Mouse (Mus musculus) adrenal gland (tissue): Measurements from ENCODE around the gene Actc1.

Experiments
- intact Hi-C: fragments of 180-260 bp; cut with DNase I; formaldehyde crosslinking; loops from one replicate; pipeline ENCODE4 v1.15.1; 2025

Actc1 gene

DNA sequence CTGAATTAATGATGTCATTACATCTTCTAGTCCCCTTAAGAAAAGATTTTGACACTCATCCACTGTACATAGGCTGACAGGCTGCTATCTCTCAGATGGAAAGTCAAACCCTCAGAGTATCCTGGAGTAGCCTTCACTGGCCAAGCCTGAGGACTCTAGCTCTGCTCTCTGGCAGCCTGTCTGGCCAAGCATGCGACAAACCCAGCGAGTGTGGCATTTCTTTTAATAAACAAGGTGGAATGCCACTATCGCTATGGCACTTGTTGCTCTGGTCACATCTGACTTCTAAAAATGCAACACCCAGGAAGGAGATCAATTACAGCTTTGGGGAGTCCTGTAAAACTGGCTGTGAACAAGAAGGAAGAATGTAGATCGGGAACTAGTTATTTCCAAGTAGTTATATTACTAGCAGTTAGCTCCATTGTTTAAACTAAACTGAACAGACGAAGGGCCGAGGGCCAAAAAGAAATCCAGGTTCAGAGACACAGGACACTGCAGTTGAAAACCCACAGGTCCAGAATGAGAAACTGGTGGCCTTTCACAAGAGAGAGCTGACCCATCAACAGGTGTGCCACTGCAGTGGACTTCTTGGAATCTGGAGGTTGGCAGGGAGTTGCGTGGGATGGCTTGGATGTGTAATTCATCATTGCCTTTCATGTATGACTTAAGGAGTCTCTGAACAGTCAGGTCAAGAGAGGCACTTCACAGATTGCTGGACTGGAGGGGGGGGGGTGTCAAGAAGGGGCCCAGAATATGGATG, 2.1 kb downstream of the Actc1 start:
- intact Hi-C loops: no loop called here

DNA sequence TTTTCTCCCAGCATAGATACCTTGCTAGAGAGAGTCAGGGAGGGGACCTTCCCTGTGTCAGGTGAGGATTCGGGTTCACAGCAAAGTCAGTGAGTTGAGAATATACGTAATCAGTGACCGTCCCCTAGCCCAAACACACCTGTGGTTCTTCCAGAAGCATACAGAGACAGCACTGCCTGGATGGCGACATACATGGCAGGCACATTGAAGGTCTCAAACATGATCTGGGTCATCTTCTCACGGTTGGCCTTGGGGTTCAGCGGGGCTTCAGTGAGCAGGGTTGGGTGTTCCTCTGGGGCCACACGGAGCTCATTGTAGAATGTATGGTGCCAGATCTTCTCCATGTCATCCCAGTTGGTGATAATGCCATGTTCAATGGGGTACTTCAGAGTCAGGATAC, 3.2 kb downstream of the Actc1 start:
- intact Hi-C loops: no loop called here

DNA sequence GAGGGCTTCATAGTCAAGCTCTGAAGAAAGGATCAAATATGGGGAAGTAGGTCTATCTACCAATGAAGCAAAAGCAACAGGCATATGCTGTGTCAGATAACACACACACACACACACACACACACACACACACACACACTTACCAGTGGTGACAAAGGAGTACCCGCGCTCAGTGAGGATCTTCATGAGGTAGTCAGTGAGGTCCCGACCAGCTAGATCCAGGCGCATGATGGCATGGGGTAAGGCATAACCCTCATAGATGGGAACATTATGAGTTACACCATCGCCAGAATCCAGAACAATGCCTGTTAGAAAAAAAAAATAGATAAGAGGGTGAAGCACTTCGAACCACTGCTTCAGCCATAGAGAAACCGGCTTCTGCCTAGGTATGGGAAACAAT, 4.0 kb downstream of the Actc1 start:
- intact Hi-C loops: no loop called here

DNA sequence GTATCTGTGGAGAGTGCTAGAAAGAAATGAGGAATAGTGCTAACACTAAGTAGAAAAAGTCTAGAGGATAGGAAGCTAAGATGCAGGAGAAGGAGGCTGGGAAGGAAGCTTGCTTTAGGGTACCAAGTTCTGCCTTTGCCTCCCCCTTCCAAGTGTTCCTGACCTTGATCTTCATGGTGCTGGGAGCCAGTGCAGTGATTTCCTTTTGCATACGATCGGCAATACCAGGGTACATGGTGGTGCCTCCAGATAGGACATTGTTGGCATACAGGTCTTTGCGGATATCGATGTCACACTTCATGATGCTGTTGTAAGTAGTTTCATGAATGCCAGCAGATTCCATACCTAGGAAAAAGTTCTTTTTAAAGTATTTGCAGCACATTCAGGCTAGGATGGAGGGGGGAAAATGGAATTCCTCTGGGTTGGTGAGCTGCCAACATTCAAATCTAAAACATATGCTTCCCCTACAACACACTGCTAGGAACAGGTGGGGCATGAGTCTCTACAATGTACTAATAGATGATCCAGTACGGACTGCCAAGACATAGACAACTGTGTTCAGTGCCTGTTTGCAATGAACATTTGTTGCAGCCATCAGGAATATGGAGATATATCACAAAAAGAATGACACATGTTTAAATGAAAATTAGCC, 5.3 kb downstream of the Actc1 start:
- intact Hi-C loops: no loop called here

DNA sequence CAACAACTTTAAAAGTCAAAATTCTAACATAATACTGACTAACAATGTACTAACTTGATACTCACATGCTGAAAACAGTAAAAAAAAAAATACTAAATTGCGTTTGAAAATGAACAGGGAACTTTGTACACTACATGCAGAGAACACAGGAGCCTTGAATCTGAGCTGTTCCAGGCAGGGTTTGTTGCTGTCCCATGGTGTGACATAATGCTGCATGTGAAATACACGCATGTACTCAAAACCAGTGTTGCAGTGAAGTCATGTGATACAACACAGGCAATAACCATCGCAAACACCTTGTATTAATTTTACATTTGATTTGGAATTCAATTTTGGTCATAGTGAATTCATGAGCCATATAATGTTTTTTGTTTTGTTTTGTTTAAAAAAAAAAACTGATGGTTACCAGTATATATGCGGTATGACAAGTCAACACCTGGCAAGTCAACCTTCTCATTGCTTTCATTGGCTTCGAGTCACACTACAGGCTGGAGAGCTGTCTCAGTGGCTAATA, 7.1 kb downstream of the Actc1 start:
- intact Hi-C loops: no loop called here

DNA sequence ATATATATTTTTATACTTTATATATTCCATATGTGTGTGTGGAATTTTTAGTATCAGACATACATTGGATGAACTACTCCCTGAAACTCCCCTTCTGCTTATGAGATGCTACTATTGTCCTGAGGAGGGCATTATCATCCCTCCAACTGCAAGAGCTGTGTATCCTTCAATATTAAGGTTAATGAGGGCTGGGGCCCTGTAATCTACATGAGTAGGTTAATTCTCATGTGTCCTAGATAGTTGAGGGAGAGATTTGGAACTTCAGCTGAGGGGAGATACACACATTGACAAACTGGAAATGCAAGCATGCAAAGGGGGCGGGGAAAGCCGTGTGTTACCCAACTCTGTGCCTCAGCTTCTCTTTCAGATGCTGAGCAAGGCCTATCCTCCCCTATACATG, 15.4 kb downstream of the Actc1 start:
- intact Hi-C loops: no loop called here

DNA sequence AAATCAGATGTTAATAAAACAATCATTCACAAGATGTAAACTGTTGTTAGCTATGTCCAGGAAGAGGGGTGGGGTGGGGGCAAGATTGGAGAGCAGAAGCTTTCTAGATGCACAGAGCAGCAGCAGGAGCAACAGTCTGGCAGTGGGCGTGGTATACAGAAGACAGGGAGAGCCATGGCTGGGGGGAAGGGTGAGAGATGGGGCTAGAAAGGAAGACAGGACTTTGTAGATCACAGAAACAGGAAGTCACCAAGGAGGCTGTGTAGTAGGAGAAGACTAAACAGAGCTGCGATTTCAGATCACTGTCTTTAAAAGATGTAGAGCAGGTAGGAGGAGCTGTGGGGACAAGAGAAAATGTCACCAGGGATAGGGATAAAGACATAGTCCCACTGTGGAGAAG, 21.1 kb downstream of the Actc1 start:
- intact Hi-C loops: no loop called here

DNA sequence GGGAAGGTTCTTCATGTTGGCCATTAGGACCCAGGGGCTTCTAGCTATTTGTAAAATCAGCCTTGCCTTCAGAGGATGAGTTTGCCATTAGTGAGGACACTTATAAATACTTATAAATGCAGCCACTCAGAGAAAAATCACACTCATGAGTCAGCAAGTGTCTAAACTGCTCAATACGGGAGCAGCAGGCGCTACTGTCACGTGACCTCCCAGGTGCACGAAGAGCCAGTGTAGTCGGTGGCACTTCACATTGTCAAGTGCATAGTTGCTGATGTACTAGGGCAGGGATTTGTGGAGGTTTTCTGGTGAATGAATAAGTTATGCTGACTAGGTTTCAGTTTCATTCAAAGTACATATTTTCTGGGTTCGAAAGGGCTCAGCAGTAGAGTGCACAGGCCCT, 30.0 kb downstream of the Actc1 start:
- intact Hi-C loops: no loop called here

DNA sequence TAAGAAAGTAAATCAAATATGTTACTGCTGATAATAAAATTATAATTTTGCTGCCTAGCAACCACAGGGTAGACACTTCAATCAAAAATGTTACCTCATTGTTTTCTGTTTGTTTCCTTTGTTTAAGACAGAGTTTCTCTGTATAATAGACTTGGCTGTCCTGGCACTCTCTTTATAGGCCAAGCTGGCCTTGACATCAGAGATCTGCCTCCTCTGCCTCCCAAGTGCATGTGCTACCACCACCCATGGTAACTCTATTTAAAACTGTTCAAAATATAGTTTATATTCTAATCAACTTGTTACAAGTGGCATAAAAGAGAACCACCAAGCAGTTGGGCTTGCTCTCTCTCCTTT, 33.2 kb downstream of the Actc1 start:
- intact Hi-C loops: no loop called here

DNA sequence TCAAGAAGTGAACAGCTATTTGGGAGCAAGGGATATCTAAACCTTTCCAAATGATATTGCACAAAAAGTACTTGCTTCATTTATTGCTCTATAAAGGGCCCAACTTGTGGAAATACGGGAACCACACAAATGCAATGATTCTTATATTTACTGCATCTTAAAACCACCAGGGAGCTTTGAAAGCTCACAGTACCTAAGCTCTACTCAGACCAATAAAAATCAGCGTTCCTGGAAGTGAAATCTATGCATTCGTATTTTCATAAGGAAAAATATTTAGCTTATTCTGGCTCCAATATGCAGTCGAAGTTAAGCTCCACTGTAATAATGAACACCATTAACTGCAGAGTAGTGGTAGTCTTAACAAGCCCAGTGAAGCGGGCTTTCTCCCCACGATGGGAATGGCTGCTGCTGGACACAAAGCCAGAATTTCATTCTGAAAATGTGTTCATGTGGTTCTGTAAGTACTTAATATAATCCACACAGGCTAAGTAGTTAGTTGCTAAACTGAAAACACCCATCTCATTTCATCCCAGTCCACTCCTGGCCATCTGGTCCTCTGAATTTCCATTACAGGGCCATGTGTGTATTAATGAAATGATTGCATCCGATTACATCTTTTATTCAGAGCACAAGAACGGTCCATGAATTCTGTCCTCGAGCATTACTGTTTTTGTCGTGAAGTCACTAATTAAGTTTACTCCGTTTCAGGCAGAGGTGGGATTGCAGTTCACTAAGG, 33.7 kb downstream of the Actc1 start:
- intact Hi-C loops: no loop called here

DNA sequence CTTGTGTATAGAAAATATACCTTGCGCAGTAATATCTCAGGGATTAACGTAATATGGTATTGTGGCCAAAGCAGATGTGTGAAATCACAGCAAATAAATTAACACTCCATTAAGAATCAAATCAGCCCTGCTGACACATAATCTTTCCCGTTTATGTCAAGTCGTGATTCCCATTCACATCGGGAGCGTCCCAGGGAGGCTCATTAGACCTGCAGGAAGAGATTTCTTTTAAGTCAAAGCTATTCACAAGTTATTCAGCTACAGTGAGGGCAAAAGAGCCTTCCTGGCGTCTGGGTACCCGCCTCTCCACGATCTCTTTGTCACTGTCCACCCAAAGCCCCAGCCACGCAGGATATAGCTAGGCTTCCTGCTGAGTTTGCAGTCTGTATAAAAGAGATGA, 35.2 kb downstream of the Actc1 start:
- intact Hi-C loops: no loop called here

DNA sequence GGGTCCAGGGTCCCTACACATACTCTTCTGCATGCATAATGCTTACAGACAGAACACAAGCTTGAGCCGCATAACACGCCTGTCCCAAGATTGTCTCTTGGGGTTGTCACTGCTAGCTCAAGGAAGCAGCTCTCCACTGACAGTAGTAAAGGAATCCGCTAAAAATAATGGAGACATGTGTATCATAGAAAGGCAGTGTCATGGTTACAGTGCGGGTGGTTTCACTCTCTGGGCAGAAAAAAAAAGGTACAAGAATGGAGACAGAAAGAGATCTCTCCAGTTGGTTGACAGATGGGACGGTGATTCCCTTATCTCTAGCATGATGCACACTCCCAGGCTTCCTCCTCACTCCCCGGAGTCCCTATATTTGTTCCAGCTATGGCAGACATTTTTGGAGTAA, 38.5 kb downstream of the Actc1 start:
- intact Hi-C loops: no loop called here

DNA sequence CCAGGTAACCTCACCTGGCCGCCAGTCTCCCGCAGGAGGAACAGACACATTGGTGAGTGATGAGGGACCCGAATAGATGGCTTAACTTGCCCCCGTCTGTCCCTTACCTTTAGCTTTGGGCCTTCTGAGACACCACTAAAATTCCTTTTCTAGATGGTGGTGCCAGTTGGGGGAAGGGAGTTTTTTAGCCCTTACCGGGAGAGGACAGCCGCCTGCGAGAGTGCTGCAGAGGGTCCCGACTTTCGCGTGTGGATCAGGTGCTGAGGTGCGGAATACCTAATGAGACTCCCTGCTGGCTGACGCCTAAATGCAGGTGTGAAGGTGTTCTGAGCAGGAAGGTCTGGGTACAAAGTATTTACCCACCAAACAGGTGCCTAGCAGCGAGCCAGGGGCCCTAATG, 39.5 kb downstream of the Actc1 start:
- intact Hi-C loops: no loop called here

DNA sequence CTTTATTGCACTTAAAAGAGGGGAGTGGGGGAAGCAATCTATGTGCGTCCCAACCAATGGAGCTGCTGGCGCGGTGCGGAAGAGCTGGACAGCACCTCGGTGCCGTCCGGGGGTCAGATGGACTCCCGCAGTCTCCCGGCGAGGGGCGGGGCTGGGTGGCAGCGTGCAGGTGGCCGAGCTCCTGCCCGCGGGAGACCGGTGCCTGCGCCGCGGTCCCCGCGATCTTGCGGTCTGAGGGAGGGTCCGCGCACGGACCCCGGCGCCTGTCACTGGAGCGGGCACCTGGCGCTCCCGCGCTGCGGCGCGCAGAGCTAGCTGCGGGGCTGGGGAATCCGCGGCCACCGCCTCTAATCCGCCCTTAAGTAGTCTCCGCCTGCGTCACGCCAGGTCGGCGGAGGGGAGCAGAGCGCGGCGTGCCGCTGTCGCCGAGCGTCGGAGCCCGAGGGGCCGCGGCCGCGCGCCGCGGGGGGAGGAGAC, 40.0 kb downstream of the Actc1 start, which contains the start of gene Gjd2:
Gene Gjd2 (minus strand): TSS at position 325 of the 477 bp plus-strand sequence.
- intact Hi-C loops: no loop called here

DNA sequence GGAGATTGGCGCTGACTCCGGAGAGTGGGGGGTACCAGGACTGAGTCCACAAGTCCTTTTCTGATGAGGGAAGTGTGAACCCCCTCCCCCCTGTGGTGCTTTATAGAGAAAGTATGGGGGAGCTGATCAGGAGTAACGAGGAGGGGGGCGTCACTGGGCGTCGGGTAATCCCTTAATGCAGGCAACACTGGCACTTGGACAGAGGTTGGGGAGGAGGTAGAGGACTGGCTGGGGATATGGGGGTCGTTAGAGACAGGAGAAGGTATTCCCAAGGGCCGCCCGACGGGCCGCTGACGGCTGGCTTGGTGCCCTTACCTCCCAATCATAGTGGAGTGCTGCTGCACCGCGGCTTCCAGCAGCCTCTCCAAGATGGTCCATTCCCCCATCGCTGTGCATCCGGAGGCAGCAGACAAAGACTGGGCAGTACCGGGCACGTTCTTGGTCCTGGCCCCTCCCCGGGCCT, 40.6 kb downstream of the Actc1 start:
- intact Hi-C loops: no loop called here

DNA sequence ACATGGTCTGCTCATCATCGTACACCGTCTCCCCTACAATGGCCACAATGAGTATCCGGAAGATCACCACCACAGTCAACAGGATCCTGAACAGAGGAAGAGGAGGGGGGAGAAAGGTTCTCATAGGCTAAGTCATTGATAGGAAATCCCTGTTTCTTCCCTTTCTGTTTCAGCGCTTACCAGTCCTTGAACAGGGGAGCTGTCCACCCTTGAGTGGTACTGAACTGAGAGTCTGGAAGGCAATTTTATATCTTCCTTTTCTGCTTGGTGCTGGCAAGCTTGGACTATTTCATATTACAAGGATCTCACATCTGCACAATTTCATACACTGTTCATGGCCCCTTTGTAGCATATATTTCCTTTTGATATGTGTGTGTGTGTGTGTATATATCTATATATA, 41.5 kb downstream of the Actc1 start:
- intact Hi-C loops: no loop called here

DNA sequence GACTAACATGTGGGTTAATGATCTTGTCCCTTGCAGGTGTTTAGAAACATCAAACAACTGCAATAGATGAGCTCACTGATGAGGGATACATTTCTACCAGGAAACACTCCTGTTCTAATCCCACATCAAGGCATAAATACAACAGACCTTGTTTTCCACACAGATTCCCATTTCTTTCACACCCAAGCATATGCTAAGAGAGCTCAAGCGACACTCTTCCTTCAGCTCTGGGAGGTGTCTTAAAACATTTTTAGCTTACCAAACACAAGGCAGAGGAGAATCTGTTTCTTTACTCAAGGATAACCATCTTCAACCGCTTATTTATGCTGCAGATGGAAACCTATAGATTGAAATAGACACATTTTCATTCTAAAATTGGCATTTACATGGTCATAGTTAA, 45.0 kb downstream of the Actc1 start:
- intact Hi-C loops: no loop called here

DNA sequence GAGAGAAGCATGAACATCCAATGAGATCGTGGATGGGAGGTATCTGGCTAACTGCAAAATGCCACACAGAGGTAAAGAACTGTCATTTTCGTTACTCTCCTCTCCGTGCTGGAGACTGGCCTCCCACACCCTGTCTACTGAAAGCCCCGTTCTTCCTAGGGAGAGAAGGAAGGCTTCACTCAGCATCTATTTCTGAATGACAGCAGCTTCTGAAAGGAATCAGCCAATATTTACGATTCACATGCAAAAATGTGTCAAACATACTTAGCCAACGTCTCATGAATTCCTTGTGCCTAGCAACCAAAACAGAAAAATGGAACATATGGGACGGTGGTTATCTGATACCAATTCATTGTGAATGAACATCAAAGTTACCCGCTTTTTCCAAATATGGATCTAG, 55.9 kb downstream of the Actc1 start:
- intact Hi-C loops: no loop called here
